Mouse (Mus musculus): ENCODE data around the gene Zfp423.

- TF ChIP-seq CTCF (conservative IDR thresholded peaks at IDR 0.05; ENCODE audit: low read length) (no peak), POU5F1 (IDR thresholded peaks at IDR 0.05; ENCODE audit: borderline replicate concordance, low read length) (no peak)
Observed at GRCm38 (mm10) chr8:87908940-87909339, 50.5 kb downstream of the Zfp423 start.
